Mouse (Mus musculus) megakaryocyte, embryonic 14.5 days (primary cell): ENCODE measurements around the gene Gpr75. TPM values are rescaled to one million over a fixed set of nuclear protein-coding genes. Genes with fewer than 3 reads are reported as not detected.

Experiments
- H3K27me3 ChIP-seq: replicated peaks from 2 replicates; pipeline ENCODE3; 2012; ENCODE audit warnings: inconsistent platforms
- H3K36me3 ChIP-seq: replicated peaks from 2 replicates; pipeline ENCODE3; 2012; ENCODE audit warnings: low read length, inconsistent platforms, mixed read lengths
- H3K4me1 ChIP-seq: 2 replicates; pipeline ENCODE4 v1.6.1; 2012; ENCODE audit warnings: inconsistent platforms
- H3K4me3 ChIP-seq: replicated peaks from 2 replicates; pipeline ENCODE3; 2012; ENCODE audit warnings: moderate library complexity, mild to moderate bottlenecking, inconsistent platforms
- H3K9me3 ChIP-seq: 2 replicates; pipeline ENCODE4 v1.6.1; 2012; ENCODE audit warnings: inconsistent platforms
- FLI1 ChIP-seq: IDR thresholded peaks from 2 replicates; pipeline ENCODE4 v1.6.1; 2012; ENCODE audit warnings: low read length, inconsistent platforms, mixed read lengths
- GATA1 ChIP-seq: IDR thresholded peaks from 3 replicates; pipeline ENCODE4 v1.6.1; 2012; ENCODE audit warnings: mixed read lengths, low read length, inconsistent platforms, borderline replicate concordance
- polyA plus RNA-seq: library from polyadenylated mRNA; stranded (reverse); fragments of >175 nt; gene quantifications from 2 replicates; pipeline ENCODE4 v1.2.3, GENCODE M21; 2012; ENCODE audit warnings: low replicate concordance; ENCODE audit not compliant: insufficient read depth

Gene Gpr75
- polyA plus RNA-seq, 1 experiment = not detected

- Histone ChIP-seq H3K27me3 (no peaks in the 10 kb centered on the region), H3K9me3 (no peaks in the 10 kb centered on the region), H3K4me1 (no peaks in the 10 kb centered on the region; the same call in 1 of the 2 replicates), H3K4me3 (no peak overlapping the region), H3K36me3 (peaks cover 83% of the 10 kb centered on the region)
- no peak for TF ChIP-seq FLI1
- no peak for TF ChIP-seq GATA1
Measured at GRCm38 (mm10) chr11:30928079-30928478, 42.9 kb downstream of the Gpr75 start.

- TF ChIP-seq FLI1 = no peak
- TF ChIP-seq GATA1 = no peak
- Histone ChIP-seq H3K27me3 (no peaks in the 10 kb centered on the region), H3K4me3 (no peak overlapping the region), H3K4me1 (no peaks in the 10 kb centered on the region; the same call in 1 of the 2 replicates), H3K9me3 (no peaks in the 10 kb centered on the region), H3K36me3 (peaks cover 81% of the 10 kb centered on the region)
Measured at GRCm38 (mm10) chr11:30928498-30928897, 43.3 kb downstream of the Gpr75 start.

Other genes with a start within 250 kb of the Gpr75 start
- not detected in 2 replicates for gene Acyp2, start 235.8 kb upstream of the Gpr75 start, polyA plus RNA-seq
- 0.25 and 1.9 TPM in 2 replicates for gene Psme4, start 113.6 kb upstream of the Gpr75 start, polyA plus RNA-seq
- 0.77 TPM in 1 of 2 replicates, not detected in the other for gene Asb3, start 58 bp downstream of the Gpr75 start, polyA plus RNA-seq
- 9.5 and 41.1 TPM in 2 replicates for gene Erlec1, start 69.0 kb downstream of the Gpr75 start, polyA plus RNA-seq
- 4.4 TPM in 1 of 2 replicates, not detected in the other for gene Chac2, start 101.0 kb downstream of the Gpr75 start, polyA plus RNA-seq